Mouse (Mus musculus): ENCODE measurements around the gene Foxa3. TPM values are rescaled to one million over a fixed set of nuclear protein-coding genes. Genes with fewer than 3 reads are reported as not detected.
"Not testable (repeated sequence)": the region's sequence is repeated elsewhere in the genome, so short reads cannot be mapped to it uniquely, and the experiment has no call there.

Foxa3 gene
- polyA plus RNA-seq (2015; fragmentation: Nextera tagmentation; extraction: Ambion mirVana) = 3.8 and 3.9 TPM in 2 replicates

GRCm38 (mm10) chr7:19023357-19023814 lies at the start of gene Foxa3:
Gene Foxa3, minus strand, starts transcription at chr7:19023538.
- Histone ChIP-seq H3K36me3 (no peaks in the 10 kb centered on the region), H3K27ac (peak within 1 kb of the TSS; percentile 61; the same call in 1 of the 2 replicates), H3K4me2 (peak within 1 kb of the TSS; percentile 81), H3K4me1 (peaks cover 29% of the 10 kb centered on the region), H3K27me3 (peaks cover 40% of the 10 kb centered on the region), H3K9ac (peak within 1 kb of the TSS; percentile 89), H3K9me3 (no peaks in the 10 kb centered on the region), H3K4me3 (peak within 1 kb of the TSS; percentile 95)
- no peak for ATAC-seq (ENCODE audit: insufficient number of reproducible peaks, low FRiP score, low TSS enrichment, low read depth)
- 4% methylated on average over 28 of the region's 30 CpGs for WGBS

- ATAC-seq (ENCODE audit: insufficient number of reproducible peaks, low FRiP score, low TSS enrichment, low read depth); H3K9me3 ChIP-seq; H3K4me3 ChIP-seq; H3K4me1 ChIP-seq; H3K4me2 ChIP-seq; H3K36me3 ChIP-seq; H3K9ac ChIP-seq; H3K27ac ChIP-seq: not testable (repeated sequence)
- peaks cover 14% of the 10 kb centered on the region for H3K27me3 ChIP-seq
- WGBS = 51% methylated on average over 3 of the region's 3 CpGs
Measured at GRCm38 (mm10) chr7:19071024-19071423, 47.7 kb upstream of the Foxa3 start.

- no peak overlapping the region for H3K4me3 ChIP-seq
- peaks cover 3% of the 10 kb centered on the region; the same call in 1 of the 2 replicates for H3K4me1 ChIP-seq
- no peaks in the 10 kb centered on the region; the same call in 1 of the 2 replicates for H3K9me3 ChIP-seq
- H3K36me3 ChIP-seq = no peaks in the 10 kb centered on the region
- H3K4me2 ChIP-seq = no peak overlapping the region
- no peak overlapping the region for H3K9ac ChIP-seq
- H3K27me3 ChIP-seq = peaks cover 30% of the 10 kb centered on the region
- ATAC-seq (ENCODE audit: insufficient number of reproducible peaks, low FRiP score, low TSS enrichment, low read depth) = no peak
- WGBS = 51% methylated on average over 3 of the region's 3 CpGs
- H3K27ac ChIP-seq = no peak overlapping the region
Measured at GRCm38 (mm10) chr7:19069500-19069899, 46.2 kb upstream of the Foxa3 start.

GRCm38 (mm10) chr7:19068707-19069106 lies 45.4 kb upstream of the Foxa3 start:
- H3K9ac ChIP-seq = no peak overlapping the region
- H3K4me1 ChIP-seq = peaks cover 3% of the 10 kb centered on the region; the same call in 1 of the 2 replicates
- no peak for ATAC-seq (ENCODE audit: insufficient number of reproducible peaks, low FRiP score, low TSS enrichment, low read depth)
- H3K4me2 ChIP-seq = no peak overlapping the region
- H3K9me3 ChIP-seq = no peaks in the 10 kb centered on the region; the same call in 1 of the 2 replicates
- no peak overlapping the region for H3K27ac ChIP-seq
- WGBS = 3% methylated on average over 2 of the region's 2 CpGs
- no peak overlapping the region for H3K4me3 ChIP-seq
- H3K27me3 ChIP-seq = peaks cover 32% of the 10 kb centered on the region
- no peaks in the 10 kb centered on the region for H3K36me3 ChIP-seq

GRCm38 (mm10) chr7:19067935-19068334 lies 44.6 kb upstream of the Foxa3 start:
- no peak overlapping the region for H3K9ac ChIP-seq
- WGBS = 67% methylated on average over 12 of the region's 14 CpGs

GRCm38 (mm10) chr7:19067063-19067462 lies 43.7 kb upstream of the Foxa3 start:
- Histone ChIP-seq H3K9ac (no peak overlapping the region), H3K4me3 (no peak overlapping the region), H3K4me1 (peaks cover 3% of the 10 kb centered on the region; the same call in 1 of the 2 replicates), H3K4me2 (no peak overlapping the region), H3K9me3 (no peaks in the 10 kb centered on the region; the same call in 1 of the 2 replicates), H3K27ac (no peak overlapping the region), H3K36me3 (no peaks in the 10 kb centered on the region), H3K27me3 (peaks cover 32% of the 10 kb centered on the region)
- ATAC-seq (ENCODE audit: insufficient number of reproducible peaks, low FRiP score, low TSS enrichment, low read depth) = no peak
- 44% methylated on average over 14 of the region's 14 CpGs for WGBS

More at GRCm38 (mm10) chr7:19067935-19068334, 44.6 kb upstream of the Foxa3 start:
- H3K4me2 ChIP-seq = no peak overlapping the region
- no peak for ATAC-seq (ENCODE audit: insufficient number of reproducible peaks, low FRiP score, low TSS enrichment, low read depth)
- peaks cover 32% of the 10 kb centered on the region for H3K27me3 ChIP-seq
- no peak overlapping the region for H3K27ac ChIP-seq
- H3K9me3 ChIP-seq = no peaks in the 10 kb centered on the region; the same call in 1 of the 2 replicates
- no peak overlapping the region for H3K4me3 ChIP-seq
- H3K36me3 ChIP-seq = no peaks in the 10 kb centered on the region
- peaks cover 3% of the 10 kb centered on the region; the same call in 1 of the 2 replicates for H3K4me1 ChIP-seq

GRCm38 (mm10) chr7:19065896-19066295 lies 42.6 kb upstream of the Foxa3 start:
- Histone ChIP-seq H3K36me3 (no peaks in the 10 kb centered on the region), H3K4me1 (peaks cover 3% of the 10 kb centered on the region; the same call in 1 of the 2 replicates), H3K27ac (no peak overlapping the region), H3K9me3 (no peaks in the 10 kb centered on the region; the same call in 1 of the 2 replicates), H3K9ac (0 out of 2 replicates have a peak overlapping the region, but pooled peaks have one; percentile 28), H3K4me3 (0 out of 2 replicates have a peak overlapping the region, but pooled peaks have one; percentile 9), H3K27me3 (peaks cover 32% of the 10 kb centered on the region), H3K4me2 (0 out of 2 replicates have a peak overlapping the region, but pooled peaks have one; percentile 20)
- WGBS = 54% methylated on average over 13 of the region's 13 CpGs
- ATAC-seq (ENCODE audit: insufficient number of reproducible peaks, low FRiP score, low TSS enrichment, low read depth) = no peak

- no peak overlapping the region for H3K4me3 ChIP-seq
- 84% methylated on average over 10 of the region's 10 CpGs for WGBS
- ATAC-seq (ENCODE audit: insufficient number of reproducible peaks, low FRiP score, low TSS enrichment, low read depth) = no peak
- peaks cover 10% of the 10 kb centered on the region for H3K4me1 ChIP-seq
- no peaks in the 10 kb centered on the region for H3K27me3 ChIP-seq
- peaks cover 18% of the 10 kb centered on the region for H3K36me3 ChIP-seq
- no peak overlapping the region for H3K4me2 ChIP-seq
- H3K9me3 ChIP-seq = no peaks in the 10 kb centered on the region
- H3K9ac ChIP-seq = no peak overlapping the region
- H3K27ac ChIP-seq = no peak overlapping the region
Measured at GRCm38 (mm10) chr7:19057405-19057804, 34.1 kb upstream of the Foxa3 start.

- H3K4me2 ChIP-seq = no peak overlapping the region
- no peak for ATAC-seq (ENCODE audit: insufficient number of reproducible peaks, low FRiP score, low TSS enrichment, low read depth)
Measured at GRCm38 (mm10) chr7:19055108-19055507, 31.8 kb upstream of the Foxa3 start.

GRCm38 (mm10) chr7:19054777-19055076 lies 31.4 kb upstream of the Foxa3 start:
- Histone ChIP-seq H3K27ac (no peak overlapping the region), H3K4me1 (peaks cover 10% of the 10 kb centered on the region), H3K36me3 (peaks cover 45% of the 10 kb centered on the region), H3K9me3 (no peaks in the 10 kb centered on the region), H3K27me3 (no peaks in the 10 kb centered on the region), H3K9ac (no peak overlapping the region), H3K4me2 (peak overlapping the region; percentile 27), H3K4me3 (no peak overlapping the region)
- no peak for ATAC-seq (ENCODE audit: insufficient number of reproducible peaks, low FRiP score, low TSS enrichment, low read depth)
- WGBS = 66% methylated on average over 9 of the region's 9 CpGs

More at GRCm38 (mm10) chr7:19055108-19055507, 31.8 kb upstream of the Foxa3 start:
- peaks cover 10% of the 10 kb centered on the region for H3K4me1 ChIP-seq
- H3K4me3 ChIP-seq = no peak overlapping the region
- no peaks in the 10 kb centered on the region for H3K27me3 ChIP-seq
- H3K27ac ChIP-seq = no peak overlapping the region
- no peaks in the 10 kb centered on the region for H3K9me3 ChIP-seq
- WGBS = 90% methylated on average over 8 of the region's 8 CpGs
- no peak overlapping the region for H3K9ac ChIP-seq
- H3K36me3 ChIP-seq = peaks cover 41% of the 10 kb centered on the region

- no peak for ATAC-seq (ENCODE audit: insufficient number of reproducible peaks, low FRiP score, low TSS enrichment, low read depth)
- Histone ChIP-seq H3K4me1 (peaks cover 10% of the 10 kb centered on the region), H3K9me3 (no peaks in the 10 kb centered on the region), H3K27me3 (no peaks in the 10 kb centered on the region), H3K4me2 (peak within 1 kb of the TSS; percentile 27), H3K27ac (no peak within 1 kb of the TSS), H3K36me3 (peaks cover 50% of the 10 kb centered on the region), H3K4me3 (no peak within 1 kb of the TSS), H3K9ac (no peak within 1 kb of the TSS)
- WGBS = 28% methylated on average over 33 of the region's 33 CpGs
Measured at GRCm38 (mm10) chr7:19054047-19054776, 30.9 kb upstream of the Foxa3 start, which contains the start of gene Rsph6a. Gene Rsph6a, plus strand, starts transcription at chr7:19054690.

GRCm38 (mm10) chr7:19053136-19053532 lies 29.8 kb upstream of the Foxa3 start:
- Histone ChIP-seq H3K4me1 (peaks cover 10% of the 10 kb centered on the region), H3K9me3 (no peaks in the 10 kb centered on the region), H3K27me3 (no peaks in the 10 kb centered on the region), H3K27ac (no peak overlapping the region), H3K36me3 (peaks cover 61% of the 10 kb centered on the region), H3K4me2 (no peak overlapping the region), H3K9ac (no peak overlapping the region), H3K4me3 (no peak overlapping the region)
- 89% methylated on average over 7 of the region's 7 CpGs for whole genome bisulfite sequencing
- ATAC-seq (ENCODE audit: insufficient number of reproducible peaks, low FRiP score, low TSS enrichment, low read depth) = no peak

Data from limb, embryonic 15.5 days (tissue).